Mouse (Mus musculus) small intestine, adult 2 months (tissue): Measurements from ENCODE around the gene Acaca.

Experiments used
- CTCF ChIP-seq: fragments of 200-500 bp; IDR thresholded peaks from 2 replicates; pipeline ENCODE4 v1.5.1; 2012; ENCODE audit warnings: low read depth, mild to moderate bottlenecking, control low read depth, inconsistent platforms, low read length, moderate library complexity, mixed read lengths; ENCODE audit not compliant: insufficient replicate concordance, insufficient read length; ENCODE audit errors: extremely low read depth
- POLR2A ChIP-seq: fragments of 200-500 bp; IDR thresholded peaks from 2 replicates; pipeline ENCODE4 v1.6.1; 2012; ENCODE audit warnings: low read depth, mild to moderate bottlenecking, control low read depth, inconsistent platforms, low read length, moderate library complexity

GRCm38 (mm10) chr11:84115646-84116045 lies 13.8 kb upstream of the Acaca start:
- TF ChIP-seq POLR2A, result no peak
- TF ChIP-seq CTCF, result no peak
